In the genomic region with DNA sequence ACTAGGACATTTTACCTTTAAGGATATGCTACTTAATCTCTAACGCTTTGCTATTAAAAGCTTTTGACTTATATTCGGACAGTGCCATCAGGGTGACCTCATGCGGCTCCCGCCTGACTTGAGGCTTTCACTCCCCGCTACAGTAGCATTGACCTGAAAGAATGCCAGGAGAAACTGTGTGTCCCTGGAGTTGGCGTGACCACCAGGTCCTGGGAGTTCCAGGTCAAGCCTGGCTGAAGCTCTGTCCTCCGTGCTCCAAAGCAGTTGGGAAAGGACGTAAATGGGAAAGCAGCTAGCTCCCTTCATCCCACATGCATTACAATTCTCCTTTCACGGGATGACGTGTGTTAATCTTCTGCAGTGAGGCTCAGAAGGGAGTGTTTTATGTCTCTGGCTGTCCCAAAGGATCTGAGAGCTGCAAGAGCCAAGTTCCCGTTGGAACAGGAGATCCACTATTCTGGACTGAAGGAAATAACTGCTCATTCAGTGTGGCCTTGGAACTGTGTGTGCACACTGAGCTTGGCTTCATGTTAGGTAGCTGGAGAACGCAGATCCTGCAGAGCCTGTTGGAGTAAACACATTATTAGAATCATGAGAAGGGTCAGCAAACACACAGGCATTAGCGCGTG, we compare ENCODE assay signal across 11 mouse cellular contexts. TPM values are rescaled to one million over a fixed set of nuclear protein-coding genes. Genes with fewer than 3 reads are reported as not detected.
DNase-seq lines count a peak whose midpoint lies in the region; ATAC-seq and TF ChIP-seq lines count a peak whose summit lies in the region.
"Had no signal": no experiment of that assay in that cellular context is flagged by ENCODE, and none has a peak within 500 bp of the region (broad histone marks: within the 10 kb centered on the region; RNA-seq: fewer than 3 reads in every experiment).

No protein-coding gene starts in this region.

- peak; percentile 72 for DNase-seq in gastrocnemius, adult 18-20 months (ENCODE audit: low spot score)
- DNase-seq in gastrocnemius, postnatal 4 days (ENCODE audit: low spot score in 2 of 2): no peak
- DNase-seq in heart, embryonic 10.5 days (ENCODE audit: low spot score): no peak
- DNase-seq in kidney, postnatal 14 days: peak; percentile 46
- DNase-seq in liver, embryonic 11.5 days (ENCODE audit: low spot score): no peak
- no peak for DNase-seq in thymus, adult 2 months
- no peak for DNase-seq in right cerebral cortex, postnatal 25 days
- DNase-seq: lung, postnatal 4 days had no signal

- no peak overlapping the region for H3K9ac ChIP-seq in liver, embryonic 11.5 days (ENCODE audit: low read depth, low read length)

- H3K4me2 ChIP-seq in liver, embryonic 11.5 days: no peak overlapping the region

- H3K27me3 ChIP-seq in heart, embryonic 10.5 days (ENCODE audit: insufficient read depth, poor library complexity, severe bottlenecking): no peaks in the 10 kb centered on the region
- H3K27me3 ChIP-seq in liver, embryonic 11.5 days (replicated peaks; ENCODE audit: control insufficient read depth, insufficient read depth, low read length): no peaks in the 10 kb centered on the region
- H3K27me3 ChIP-seq in thymus, adult 2 months (ENCODE audit: control insufficient read depth, insufficient read depth, low read length): no peaks in the 10 kb centered on the region
- H3K27me3 ChIP-seq: CH12.LX had no signal

- WGBS in heart, embryonic 10.5 days: 69% methylated on average over 14 of the region's 14 CpGs
- WGBS in liver, embryonic 11.5 days: 76% methylated on average over 14 of the region's 14 CpGs
- WGBS in thymus, adult 2 months: 93% methylated on average over 14 of the region's 14 CpGs

- TF ChIP-seq CTCF in thymus, adult 2 months (IDR thresholded peaks at IDR 0.05; ENCODE audit: borderline replicate concordance, control insufficient read depth, extremely low read depth, insufficient read depth, low read length, poor library complexity): no peak

- H3K4me1 ChIP-seq in brown adipose tissue, adult 24 weeks (ENCODE audit: control insufficient read depth, insufficient read depth, insufficient read length, low read length): peaks cover 20% of the 10 kb centered on the region; the same call in 1 of the 2 replicates
- H3K4me1 ChIP-seq in heart, embryonic 10.5 days: peaks cover 32% of the 10 kb centered on the region
- no peaks in the 10 kb centered on the region for H3K4me1 ChIP-seq in liver, embryonic 11.5 days (replicated peaks; ENCODE audit: control insufficient read depth, insufficient read depth, low read length)
- peaks cover 19% of the 10 kb centered on the region for H3K4me1 ChIP-seq in thymus, adult 2 months (replicated peaks; ENCODE audit: control insufficient read depth, insufficient read depth, low read length)

- no peaks in the 10 kb centered on the region for H3K9me3 ChIP-seq in heart, embryonic 10.5 days
- H3K9me3 ChIP-seq in liver, embryonic 11.5 days (ENCODE audit: control insufficient read depth, low read length): no peaks in the 10 kb centered on the region
- H3K9me3 ChIP-seq: hindbrain, embryonic 10.5 days had no signal

- TF ChIP-seq POLR2A in thymus, adult 2 months (IDR thresholded peaks at IDR 0.05; ENCODE audit: control insufficient read depth, extremely low read depth, insufficient read depth, low read length, poor library complexity): no peak

- no peak for ATAC-seq in liver, embryonic 11.5 days (replicated peaks; ENCODE audit: low FRiP score)

- peaks cover 49% of the 10 kb centered on the region for H3K36me3 ChIP-seq in heart, embryonic 10.5 days
- 0 out of 2 replicates have a peak, but pooled peaks cover 3% of the 10 kb centered on the region for H3K36me3 ChIP-seq in liver, embryonic 11.5 days (ENCODE audit: control insufficient read depth, insufficient read depth, low read length)
- H3K36me3 ChIP-seq in thymus, adult 2 months (ENCODE audit: control insufficient read depth, insufficient read depth, low read length): peaks cover 52% of the 10 kb centered on the region
- H3K36me3 ChIP-seq: hindbrain, embryonic 10.5 days had no signal

- H3K27ac ChIP-seq in brown adipose tissue, adult 24 weeks (replicated peaks; ENCODE audit: low read depth, low read length): peak overlapping the region; percentile 80
- peak overlapping the region; percentile 18 for H3K27ac ChIP-seq in heart, embryonic 10.5 days
- no peak overlapping the region for H3K27ac ChIP-seq in liver, embryonic 11.5 days (ENCODE audit: low read depth, low read length)
- H3K27ac ChIP-seq in thymus, adult 2 months (ENCODE audit: control insufficient read depth, insufficient read depth, low read length): no peak overlapping the region
- H3K27ac ChIP-seq: hindbrain, embryonic 10.5 days had no signal

- H3K4me3 ChIP-seq in brown adipose tissue, adult 24 weeks (ENCODE audit: insufficient read depth, low read depth, low read length): no peak overlapping the region
- no peak overlapping the region for H3K4me3 ChIP-seq in heart, embryonic 10.5 days
- no peak overlapping the region for H3K4me3 ChIP-seq in liver, embryonic 11.5 days (ENCODE audit: low read depth, low read length)
- H3K4me3 ChIP-seq in thymus, adult 2 months (ENCODE audit: control insufficient read depth, insufficient read depth, low read length): no peak overlapping the region
- H3K4me3 ChIP-seq: hindbrain, embryonic 10.5 days had no signal

RNA-seq across cellular contexts. Expression of gene Anxa2, which starts 23.9 kb away (rescaled TPM):
- total RNA-seq in gastrocnemius, adult 18-20 months (2021): 10 to 100 TPM; 29.4 to 53.6 TPM
- total RNA-seq in gastrocnemius, postnatal 4 days (2021): 100 to 1,000 TPM; 342 to 392 TPM
- polyA plus RNA-seq in brown adipose tissue, adult 24 weeks (2012; ENCODE audit: insufficient read depth, insufficient read length, missing spikeins): 603 and 650 TPM in 2 replicates
- polyA plus RNA-seq in heart, embryonic 10.5 days (2016; fragmentation: Nextera tagmentation; extraction: Ambion mirVana): 349 and 412 TPM in 2 replicates
- polyA plus RNA-seq in liver, embryonic 11.5 days (2014; fragmentation: Nextera tagmentation; extraction: Ambion mirVana): 153 and 159 TPM in 2 replicates
- 409 and 412 TPM in 2 replicates for polyA plus RNA-seq in thymus, adult 2 months (2012; rRNA removed)

Comparison
In these comparisons a context has a peak if more than half of its experiments do, and no peak if none do; other contexts are left out.
1. DNase-seq: peak in gastrocnemius, adult 18-20 months (single experiment) and kidney, postnatal 14 days (single experiment); none in gastrocnemius, postnatal 4 days (0 of 2), heart, embryonic 10.5 days (single experiment), liver, embryonic 11.5 days (single experiment), thymus, adult 2 months (single experiment) and right cerebral cortex, postnatal 25 days (single experiment).
2. H3K27ac ChIP-seq: peak in brown adipose tissue, adult 24 weeks (single experiment) and heart, embryonic 10.5 days (single experiment); none in liver, embryonic 11.5 days (single experiment) and thymus, adult 2 months (single experiment).